Mouse (Mus musculus) thymus, postnatal 25 days (tissue): ENCODE data around the gene Dstyk.

Source experiments
- DNase-seq: peaks from one replicate; pipeline ENCODE4 v3.0.0; 2022

Gene Dstyk

GRCm38 (mm10) chr1:132417319-132418251 is at the start of gene Dstyk:
TSS of gene Dstyk (plus strand) at chr1:132417555.
- DNase-seq: peak; percentile 84

- DNase-seq: peak; percentile 72
Measured at GRCm38 (mm10) chr1:132367692-132368506, 49.5 kb upstream of the Dstyk start.

GRCm38 (mm10) chr1:132370681-132371173 is 46.6 kb upstream of the Dstyk start:
- DNase-seq: no peak

GRCm38 (mm10) chr1:132371298-132372081 is 45.9 kb upstream of the Dstyk start:
- DNase-seq: no peak

GRCm38 (mm10) chr1:132372354-132372753 is 45.0 kb upstream of the Dstyk start:
- no peak for DNase-seq

GRCm38 (mm10) chr1:132372896-132373534 is 44.3 kb upstream of the Dstyk start:
- no peak for DNase-seq

GRCm38 (mm10) chr1:132374140-132374872 is 43.0 kb upstream of the Dstyk start:
- no peak for DNase-seq

- no peak for DNase-seq
Measured at GRCm38 (mm10) chr1:132374873-132375244, 42.5 kb upstream of the Dstyk start.

GRCm38 (mm10) chr1:132375256-132375655 is 42.1 kb upstream of the Dstyk start:
- DNase-seq: no peak

GRCm38 (mm10) chr1:132376211-132377054 is 40.9 kb upstream of the Dstyk start:
- no peak for DNase-seq

- no peak for DNase-seq
Measured at GRCm38 (mm10) chr1:132377055-132377365, 40.3 kb upstream of the Dstyk start.

GRCm38 (mm10) chr1:132377811-132378210 is 39.5 kb upstream of the Dstyk start:
- no peak for DNase-seq

- DNase-seq: no peak
Measured at GRCm38 (mm10) chr1:132380550-132381100, 36.7 kb upstream of the Dstyk start.

- peak; percentile 25 for DNase-seq
Measured at GRCm38 (mm10) chr1:132381929-132382328, 35.4 kb upstream of the Dstyk start.

- no peak for DNase-seq
Measured at GRCm38 (mm10) chr1:132384001-132384554, 33.3 kb upstream of the Dstyk start.

- DNase-seq: no peak
Measured at GRCm38 (mm10) chr1:132385266-132385665, 32.1 kb upstream of the Dstyk start.

- DNase-seq: no peak
Measured at GRCm38 (mm10) chr1:132385711-132386110, 31.6 kb upstream of the Dstyk start.

GRCm38 (mm10) chr1:132386266-132386665 is 31.1 kb upstream of the Dstyk start:
- no peak for DNase-seq

- no peak for DNase-seq
Measured at GRCm38 (mm10) chr1:132387943-132388342, 29.4 kb upstream of the Dstyk start.
